14 mouse cellular contexts compared by ENCODE assay signal in the genomic region with DNA sequence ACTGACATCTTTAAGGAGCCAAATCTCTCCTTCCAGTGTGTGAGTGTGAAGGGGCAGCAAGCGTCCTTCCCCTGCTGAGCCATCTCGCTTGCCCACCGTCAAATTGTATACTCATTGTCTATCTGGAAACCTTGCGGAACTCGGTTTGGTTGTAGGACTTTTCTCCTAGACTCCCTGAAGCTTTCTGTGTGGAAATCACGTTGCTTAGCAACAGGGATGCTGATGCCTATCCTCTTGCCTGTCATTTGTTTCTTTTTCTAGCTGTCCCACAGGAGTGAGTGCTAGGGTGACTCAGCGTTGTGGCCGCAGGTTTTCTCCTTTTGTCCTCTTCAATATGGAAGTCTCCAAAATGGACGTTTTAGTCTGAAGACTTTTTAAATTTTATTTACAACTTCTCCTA.
A peak's percentile ranks its signal among the peaks of the same experiment; 100 is the strongest.
DNase-seq lines count a peak whose midpoint lies in the region; ATAC-seq lines count a peak whose summit lies in the region.
"Had no signal": no experiment of that assay in that cellular context is flagged by ENCODE, and none has a peak within 500 bp of the region (broad histone marks: within the 10 kb centered on the region; RNA-seq: fewer than 3 reads in every experiment).

No protein-coding gene starts in this region.

- H3K9ac ChIP-seq in forebrain, embryonic 13.5 days: no peak overlapping the region
- no peak overlapping the region for H3K9ac ChIP-seq in forebrain, embryonic 11.5 days (ENCODE audit: low read length)
- no peak overlapping the region for H3K9ac ChIP-seq in neural tube, embryonic 11.5 days (ENCODE audit: low read length)
- H3K9ac ChIP-seq in kidney, embryonic 14.5 days (ENCODE audit: low read depth, low read length): no peak overlapping the region
- H3K9ac ChIP-seq: limb, embryonic 12.5 days had no signal

- no peak overlapping the region for H3K27ac ChIP-seq in forebrain, embryonic 13.5 days
- H3K27ac ChIP-seq in forebrain, embryonic 11.5 days (ENCODE audit: low read depth, low read length): no peak overlapping the region
- H3K27ac ChIP-seq in neural tube, embryonic 11.5 days (ENCODE audit: low read depth, low read length): no peak overlapping the region
- H3K27ac ChIP-seq in midbrain, embryonic 10.5 days (replicated peaks): no peak overlapping the region
- H3K27ac ChIP-seq in kidney, embryonic 14.5 days (ENCODE audit: low read depth, low read length): no peak overlapping the region
- H3K27ac ChIP-seq: limb, embryonic 12.5 days had no signal

- no peaks in the 10 kb centered on the region for H3K36me3 ChIP-seq in forebrain, embryonic 13.5 days (ENCODE audit: poor library complexity, severe bottlenecking)
- H3K36me3 ChIP-seq in forebrain, embryonic 11.5 days (ENCODE audit: control insufficient read depth, insufficient read depth, low read length): no peaks in the 10 kb centered on the region
- no peaks in the 10 kb centered on the region for H3K36me3 ChIP-seq in neural tube, embryonic 11.5 days (ENCODE audit: control insufficient read depth, insufficient read depth, low read length)
- no peaks in the 10 kb centered on the region for H3K36me3 ChIP-seq in midbrain, embryonic 10.5 days
- no peaks in the 10 kb centered on the region for H3K36me3 ChIP-seq in kidney, embryonic 14.5 days (ENCODE audit: control insufficient read depth, insufficient read depth, low read length)
- H3K36me3 ChIP-seq: limb, embryonic 12.5 days had no signal

- ATAC-seq in forebrain, embryonic 13.5 days: no peak
- ATAC-seq in forebrain, embryonic 11.5 days (replicated peaks; ENCODE audit: low FRiP score): no peak
- no peak for ATAC-seq in neural tube, embryonic 11.5 days (ENCODE audit: insufficient read depth, low FRiP score, low TSS enrichment)
- no peak for ATAC-seq in erythroid progenitor cell, adult 5-6 weeks (replicated peaks; ENCODE audit: low FRiP score, poor library complexity, severe bottlenecking)
- no peak for ATAC-seq in kidney, embryonic 14.5 days (ENCODE audit: low FRiP score, low TSS enrichment)
- ATAC-seq: lung, postnatal 0 days had no signal

- 5% methylated on average over 9 of the region's 9 CpGs for WGBS in forebrain, embryonic 13.5 days
- 14% methylated on average over 9 of the region's 9 CpGs for WGBS in forebrain, embryonic 11.5 days
- WGBS in neural tube, embryonic 11.5 days: 18% methylated on average over 9 of the region's 9 CpGs
- 21% methylated on average over 9 of the region's 9 CpGs for WGBS in midbrain, embryonic 10.5 days
- WGBS in kidney, embryonic 14.5 days: 39% methylated on average over 9 of the region's 9 CpGs

- 0 out of 2 replicates have a peak overlapping the region, but pooled peaks have one; percentile 7 for H3K4me2 ChIP-seq in forebrain, embryonic 13.5 days
- H3K4me2 ChIP-seq in forebrain, embryonic 11.5 days (ENCODE audit: low read depth, low read length, severe bottlenecking): no peak overlapping the region
- H3K4me2 ChIP-seq in neural tube, embryonic 11.5 days (ENCODE audit: low read depth): no peak overlapping the region
- H3K4me2 ChIP-seq in kidney, embryonic 14.5 days (replicated peaks; ENCODE audit: low read depth, low read length): no peak overlapping the region
- H3K4me2 ChIP-seq: limb, embryonic 12.5 days had no signal

- no peak for DNase-seq in forebrain, embryonic 11.5 days (ENCODE audit: low spot score)
- DNase-seq in neural tube, embryonic 11.5 days (ENCODE audit: low spot score): peak; percentile 24
- DNase-seq in neural tube, embryonic 10.5 days (ENCODE audit: extremely low spot score, low spot score): no peak
- DNase-seq in midbrain, embryonic 10.5 days (ENCODE audit: low spot score): peak; percentile 33
- no peak for DNase-seq in testis, postnatal 10 days (ENCODE audit: low spot score)
- DNase-seq: adrenal gland, postnatal 10 days; cerebellum, adult 9-10 months; kidney, postnatal 10 days had no signal

- no peaks in the 10 kb centered on the region for H3K27me3 ChIP-seq in forebrain, embryonic 13.5 days
- no peaks in the 10 kb centered on the region for H3K27me3 ChIP-seq in forebrain, embryonic 11.5 days (ENCODE audit: control insufficient read depth, insufficient read depth, low read length)
- H3K27me3 ChIP-seq in neural tube, embryonic 11.5 days (ENCODE audit: control insufficient read depth, insufficient read depth, low read length): no peaks in the 10 kb centered on the region
- no peaks in the 10 kb centered on the region for H3K27me3 ChIP-seq in midbrain, embryonic 10.5 days (ENCODE audit: low read depth, poor library complexity, severe bottlenecking)
- H3K27me3 ChIP-seq in kidney, embryonic 14.5 days (ENCODE audit: control insufficient read depth, insufficient read depth, low read length): no peaks in the 10 kb centered on the region
- H3K27me3 ChIP-seq: limb, embryonic 12.5 days had no signal

- H3K4me3 ChIP-seq in forebrain, embryonic 13.5 days: no peak overlapping the region
- H3K4me3 ChIP-seq in forebrain, embryonic 11.5 days (ENCODE audit: low read depth, low read length): no peak overlapping the region
- no peak overlapping the region for H3K4me3 ChIP-seq in neural tube, embryonic 11.5 days (ENCODE audit: low read depth, low read length)
- no peak overlapping the region for H3K4me3 ChIP-seq in midbrain, embryonic 10.5 days
- H3K4me3 ChIP-seq in kidney, embryonic 14.5 days (ENCODE audit: low read length): no peak overlapping the region
- H3K4me3 ChIP-seq: erythroblast, embryonic 14.5 days; limb, embryonic 12.5 days had no signal

- no peaks in the 10 kb centered on the region for H3K9me3 ChIP-seq in forebrain, embryonic 13.5 days (replicated peaks)
- H3K9me3 ChIP-seq in forebrain, embryonic 11.5 days (ENCODE audit: control insufficient read depth, low read length): no peaks in the 10 kb centered on the region
- no peaks in the 10 kb centered on the region for H3K9me3 ChIP-seq in neural tube, embryonic 11.5 days (ENCODE audit: control insufficient read depth, low read length)
- H3K9me3 ChIP-seq in midbrain, embryonic 10.5 days (replicated peaks): no peaks in the 10 kb centered on the region
- H3K9me3 ChIP-seq in kidney, embryonic 14.5 days (ENCODE audit: control insufficient read depth, low read length): no peaks in the 10 kb centered on the region
- H3K9me3 ChIP-seq: limb, embryonic 12.5 days had no signal

- H3K4me1 ChIP-seq in forebrain, embryonic 13.5 days: 0 out of 2 replicates have a peak, but pooled peaks cover 4% of the 10 kb centered on the region
- H3K4me1 ChIP-seq in forebrain, embryonic 11.5 days (replicated peaks; ENCODE audit: control insufficient read depth, insufficient read depth, low read length): no peaks in the 10 kb centered on the region
- no peaks in the 10 kb centered on the region for H3K4me1 ChIP-seq in neural tube, embryonic 11.5 days (ENCODE audit: control insufficient read depth, insufficient read depth, low read length)
- peaks cover 10% of the 10 kb centered on the region for H3K4me1 ChIP-seq in midbrain, embryonic 10.5 days
- no peaks in the 10 kb centered on the region for H3K4me1 ChIP-seq in kidney, embryonic 14.5 days (ENCODE audit: control insufficient read depth, insufficient read depth, low read length)
- H3K4me1 ChIP-seq: limb, embryonic 12.5 days had no signal

Comparison
In these comparisons a context has a peak if more than half of its experiments do, and no peak if none do; other contexts are left out.
1. DNase-seq: peak in neural tube, embryonic 11.5 days (single experiment) and midbrain, embryonic 10.5 days (single experiment); none in forebrain, embryonic 11.5 days (single experiment), neural tube, embryonic 10.5 days (single experiment) and testis, postnatal 10 days (single experiment).